Mouse (Mus musculus): Measurements from ENCODE around the gene Cdc20.

DNA sequence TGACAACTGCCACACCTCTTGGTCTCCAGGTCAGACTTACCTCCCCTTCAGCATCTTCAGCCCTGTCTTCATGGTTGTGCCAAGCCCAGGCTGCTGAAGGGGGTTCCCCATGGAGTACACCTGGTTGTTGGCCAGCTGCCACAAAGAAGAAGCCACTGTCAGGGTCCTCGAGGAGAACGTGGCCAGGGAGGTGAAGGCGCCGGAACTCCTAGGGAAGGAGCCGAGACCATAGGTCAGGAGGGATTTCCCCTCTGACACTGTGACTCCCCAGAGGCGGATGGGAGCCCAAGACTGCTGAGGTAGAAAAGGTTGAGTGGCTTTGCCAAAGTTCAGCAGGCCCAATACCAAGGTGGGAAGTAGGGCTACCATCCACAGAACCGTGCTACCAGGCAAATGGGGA, 53.9 kb downstream of the Cdc20 start:
- TF ChIP-seq CTCF (IDR thresholded peaks at IDR 0.05; ENCODE audit: insufficient read depth, low read depth, low read length) (no peak), POLR2A (IDR thresholded peaks at IDR 0.05; ENCODE audit: insufficient read depth, low read depth, low read length) (no peak)
